Mouse (Mus musculus) heart, embryonic 16.5 days (tissue): ENCODE data around the gene Khdc1c. TPM values are rescaled to one million over a fixed set of nuclear protein-coding genes. Genes with fewer than 3 reads are reported as not detected.
"Not testable (repeated sequence)": the region's sequence is repeated elsewhere in the genome, so short reads cannot be mapped to it uniquely, and the experiment has no call there.

Source experiments
- ATAC-seq: fragments of 200-750 bp; cut with Nextera tagmentation; replicated peaks from 2 replicates; pipeline ENCODE4 v1.8.0; 2017; ENCODE audit warnings: moderate number of reproducible peaks; ENCODE audit not compliant: insufficient read depth, low FRiP score; ENCODE audit errors: extremely low read depth
- H3K27ac ChIP-seq: fragments of 300-500 bp; sonication (generic); 2 replicates; pipeline ENCODE4 v1.5.1; 2014; ENCODE audit warnings: mild to moderate bottlenecking, low read length, control low read depth, moderate library complexity
- H3K27me3 ChIP-seq: fragments of 300-500 bp; sonication (generic); 2 replicates; pipeline ENCODE4 v1.6.1; 2014; ENCODE audit warnings: low read length, mixed read lengths; ENCODE audit not compliant: control insufficient read depth, insufficient read depth
- H3K36me3 ChIP-seq: fragments of 300-500 bp; sonication (generic); 2 replicates; pipeline ENCODE4 v1.6.1; 2014; ENCODE audit not compliant: control insufficient read depth, insufficient read depth
- H3K4me1 ChIP-seq: fragments of 300-500 bp; sonication (generic); 2 replicates; pipeline ENCODE4 v1.6.1; 2014; ENCODE audit warnings: low read length, mixed read lengths; ENCODE audit not compliant: control insufficient read depth, insufficient read depth
- H3K4me2 ChIP-seq: fragments of 300-500 bp; sonication (generic); 2 replicates; pipeline ENCODE4 v1.6.1; 2014; ENCODE audit warnings: low read depth, mild to moderate bottlenecking, control low read depth, low read length
- H3K4me3 ChIP-seq: fragments of 300-500 bp; sonication (generic); 2 replicates; pipeline ENCODE4 v1.5.1; 2014; ENCODE audit warnings: mild to moderate bottlenecking, control low read depth, low read length
- H3K9ac ChIP-seq: fragments of 300-500 bp; sonication (generic); 2 replicates; pipeline ENCODE4 v1.6.1; 2014; ENCODE audit warnings: low read length, control low read depth
- H3K9me3 ChIP-seq: fragments of 300-500 bp; sonication (generic); replicated peaks from 2 replicates; pipeline ENCODE4 v1.6.1; 2016; ENCODE audit warnings: low read length; ENCODE audit not compliant: control insufficient read depth
- WGBS: fragments of 180-500 bp; shearing (Covaris S2); extraction: QIAGEN DNeasy Blood & Tissue Kit; methylation state at CpG from one replicate; pipeline ENCODE4 v1.1.7; 2014; 5-methylcytosine and 5-hydroxymethylcytosine counted together
- polyA plus RNA-seq: library from polyadenylated mRNA; unstranded; fragments of >200 nt; fragmentation: Nextera tagmentation; extraction: Ambion mirVana; gene quantifications from 2 replicates; pipeline ENCODE4 v1.2.1, GENCODE M21; 2015

Gene Khdc1c
- not detected in 2 replicates for polyA plus RNA-seq

- H3K36me3 ChIP-seq, H3K27me3 ChIP-seq, H3K4me3 ChIP-seq, H3K4me1 ChIP-seq, H3K9me3 ChIP-seq, H3K27ac ChIP-seq, ATAC-seq, H3K9ac ChIP-seq, H3K4me2 ChIP-seq: not testable (repeated sequence)
- WGBS, result 61% methylated on average over 1 of the region's 1 CpGs
These were observed at the start of gene Khdc1c for GRCm38 (mm10) chr1:21368031-21368430. Gene Khdc1c, plus strand, starts transcription at chr1:21368331.

GRCm38 (mm10) chr1:21320271-21320670, 47.9 kb upstream of the Khdc1c start:
- 84% methylated on average over 5 of the region's 5 CpGs for WGBS
- not testable (repeated sequence) for H3K4me3 ChIP-seq, ATAC-seq, H3K27me3 ChIP-seq, H3K36me3 ChIP-seq, H3K4me1 ChIP-seq, H3K9me3 ChIP-seq, H3K4me2 ChIP-seq, H3K9ac ChIP-seq, H3K27ac ChIP-seq

GRCm38 (mm10) chr1:21321656-21322055, 46.5 kb upstream of the Khdc1c start:
- Histone ChIP-seq H3K27me3 (no peaks in the 10 kb centered on the region), H3K4me2 (no peak overlapping the region), H3K27ac (no peak overlapping the region), H3K9ac (no peak overlapping the region), H3K36me3 (no peaks in the 10 kb centered on the region), H3K4me1 (no peaks in the 10 kb centered on the region), H3K9me3 (0 out of 2 replicates have a peak, but pooled peaks cover 1% of the 10 kb centered on the region), H3K4me3 (no peak overlapping the region)
- WGBS, result 68% methylated on average over 1 of the region's 1 CpGs
- ATAC-seq, result no peak

GRCm38 (mm10) chr1:21323996-21324574, 44.0 kb upstream of the Khdc1c start:
- H3K4me3 ChIP-seq, result no peak overlapping the region
- H3K27me3 ChIP-seq, result no peaks in the 10 kb centered on the region
- no peak overlapping the region for H3K27ac ChIP-seq
- no peak overlapping the region for H3K4me2 ChIP-seq
- H3K36me3 ChIP-seq, result no peaks in the 10 kb centered on the region
- 0 out of 2 replicates have a peak, but pooled peaks cover 3% of the 10 kb centered on the region for H3K9me3 ChIP-seq
- 78% methylated on average over 1 of the region's 1 CpGs for WGBS
- H3K9ac ChIP-seq, result no peak overlapping the region
- no peaks in the 10 kb centered on the region for H3K4me1 ChIP-seq
- no peak for ATAC-seq

- no peaks in the 10 kb centered on the region for H3K36me3 ChIP-seq
- H3K27me3 ChIP-seq, result no peaks in the 10 kb centered on the region
- no peak overlapping the region for H3K4me2 ChIP-seq
- no peak overlapping the region for H3K27ac ChIP-seq
- H3K4me1 ChIP-seq, result no peaks in the 10 kb centered on the region
- no peak overlapping the region for H3K9ac ChIP-seq
- ATAC-seq, result no peak
- H3K4me3 ChIP-seq, result no peak overlapping the region
- 79% methylated on average over 1 of the region's 1 CpGs for WGBS
- H3K9me3 ChIP-seq, result 0 out of 2 replicates have a peak, but pooled peaks cover 3% of the 10 kb centered on the region
These were observed 43.5 kb upstream of the Khdc1c start for GRCm38 (mm10) chr1:21324633-21325032.

GRCm38 (mm10) chr1:21326733-21327132, 41.4 kb upstream of the Khdc1c start:
- 86% methylated on average over 7 of the region's 7 CpGs for WGBS
- no peaks in the 10 kb centered on the region for H3K36me3 ChIP-seq
- no peak overlapping the region for H3K9ac ChIP-seq
- H3K27ac ChIP-seq, result no peak overlapping the region
- no peaks in the 10 kb centered on the region for H3K4me1 ChIP-seq
- H3K27me3 ChIP-seq, result no peaks in the 10 kb centered on the region
- H3K4me3 ChIP-seq, result no peak overlapping the region
- 0 out of 2 replicates have a peak, but pooled peaks cover 3% of the 10 kb centered on the region for H3K9me3 ChIP-seq
- no peak for ATAC-seq
- H3K4me2 ChIP-seq, result no peak overlapping the region

GRCm38 (mm10) chr1:21331161-21331560, 37.0 kb upstream of the Khdc1c start:
- H3K9ac ChIP-seq, H3K4me3 ChIP-seq, H3K27me3 ChIP-seq, H3K9me3 ChIP-seq, H3K27ac ChIP-seq, H3K4me2 ChIP-seq, ATAC-seq, H3K36me3 ChIP-seq, H3K4me1 ChIP-seq: not testable (repeated sequence)

GRCm38 (mm10) chr1:21333222-21333973, 34.7 kb upstream of the Khdc1c start:
- no peaks in the 10 kb centered on the region for H3K4me1 ChIP-seq
- H3K4me2 ChIP-seq, result no peak overlapping the region
- H3K9ac ChIP-seq, result no peak overlapping the region
- peak overlapping the region; percentile 57; the same call in 1 of the 2 replicates for H3K27ac ChIP-seq
- H3K36me3 ChIP-seq, result no peaks in the 10 kb centered on the region
- peaks cover 7% of the 10 kb centered on the region; the same call in 1 of the 2 replicates for H3K9me3 ChIP-seq
- ATAC-seq, result peak; percentile 59; the same call in 1 of the 2 replicates
- WGBS, result 67% methylated on average over 16 of the region's 16 CpGs
- H3K27me3 ChIP-seq, result no peaks in the 10 kb centered on the region
- H3K4me3 ChIP-seq, result no peak overlapping the region

- no peaks in the 10 kb centered on the region for H3K36me3 ChIP-seq
- H3K27me3 ChIP-seq, result no peaks in the 10 kb centered on the region
- H3K4me1 ChIP-seq, result no peaks in the 10 kb centered on the region
- no peak overlapping the region for H3K4me3 ChIP-seq
- H3K9ac ChIP-seq, result no peak overlapping the region
- H3K9me3 ChIP-seq, result peaks cover 7% of the 10 kb centered on the region; the same call in 1 of the 2 replicates
- no peak overlapping the region for H3K27ac ChIP-seq
- no peak for ATAC-seq
- H3K4me2 ChIP-seq, result no peak overlapping the region
These were observed 32.3 kb upstream of the Khdc1c start for GRCm38 (mm10) chr1:21335836-21336235.
